Mouse (Mus musculus): ENCODE measurements around the gene Tpk1. TPM values are rescaled to one million over a fixed set of nuclear protein-coding genes. Genes with fewer than 3 reads are reported as not detected.

Gene Tpk1
- polyA plus RNA-seq, 1 experiment from 2014 or later: 5.3 TPM

DNA sequence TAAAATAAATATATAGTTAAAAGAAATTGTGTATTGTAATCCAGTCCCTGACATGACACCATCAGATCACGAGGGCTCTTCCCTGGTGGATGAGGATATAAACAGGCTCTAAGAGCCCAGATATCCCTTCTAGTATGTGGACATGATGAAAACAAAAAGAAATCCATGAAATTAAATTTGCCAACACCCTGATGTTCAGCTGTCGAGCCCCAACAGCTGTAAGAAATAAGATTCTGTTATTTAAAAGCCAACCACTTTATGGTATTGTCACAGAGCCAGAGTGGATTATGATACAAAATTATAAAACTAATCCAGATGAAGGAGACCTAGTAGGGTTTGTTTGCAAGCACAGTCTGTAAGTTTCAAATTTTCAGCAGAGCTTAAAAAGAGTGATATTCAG, 207.0 kb downstream of the Tpk1 start:
- H3K4me3 ChIP-seq (ENCODE audit: low read depth, low read length): no peak overlapping the region
- no peak overlapping the region for H3K4me2 ChIP-seq (ENCODE audit: low read depth)
- no peaks in the 10 kb centered on the region for H3K36me3 ChIP-seq (ENCODE audit: control insufficient read depth, insufficient read depth, low read length)
- 88% methylated on average over 2 of the region's 2 CpGs for WGBS
- DNase-seq (ENCODE audit: low spot score): no peak
- no peak overlapping the region for H3K9ac ChIP-seq (ENCODE audit: low read length)
- H3K27me3 ChIP-seq (ENCODE audit: control insufficient read depth, insufficient read depth, low read length): no peaks in the 10 kb centered on the region
- no peak for ATAC-seq (ENCODE audit: insufficient read depth, low FRiP score, low TSS enrichment)
- no peaks in the 10 kb centered on the region for H3K4me1 ChIP-seq (ENCODE audit: control insufficient read depth, insufficient read depth, low read length)
- H3K9me3 ChIP-seq (ENCODE audit: control insufficient read depth, low read length): no peaks in the 10 kb centered on the region
- no peak overlapping the region for H3K27ac ChIP-seq (ENCODE audit: low read depth, low read length)

DNA sequence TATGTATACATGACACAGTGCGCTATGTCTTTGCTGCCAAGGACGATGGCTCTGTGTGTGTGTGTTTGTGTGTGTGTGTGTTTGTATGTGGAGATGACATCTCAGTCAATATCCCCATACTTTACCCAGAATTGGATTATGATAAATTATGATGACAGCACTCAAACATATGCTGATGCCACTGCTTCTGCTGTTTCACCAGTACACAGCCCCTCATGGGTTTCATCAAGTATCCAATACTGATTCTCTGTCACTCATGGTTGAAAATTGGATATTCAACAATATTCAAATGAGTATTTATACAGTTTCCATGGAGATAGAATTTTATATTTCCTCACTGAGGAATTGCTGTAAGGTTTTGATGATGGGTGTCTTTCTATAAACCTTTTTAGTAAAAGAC, 208.1 kb downstream of the Tpk1 start:
- Histone ChIP-seq H3K36me3 (ENCODE audit: control insufficient read depth, insufficient read depth, low read length) (no peaks in the 10 kb centered on the region), H3K9me3 (ENCODE audit: control insufficient read depth, low read length) (no peaks in the 10 kb centered on the region), H3K4me3 (ENCODE audit: low read depth, low read length) (no peak overlapping the region), H3K27me3 (ENCODE audit: control insufficient read depth, insufficient read depth, low read length) (no peaks in the 10 kb centered on the region), H3K4me1 (ENCODE audit: control insufficient read depth, insufficient read depth, low read length) (no peaks in the 10 kb centered on the region), H3K4me2 (ENCODE audit: low read depth) (no peak overlapping the region), H3K27ac (ENCODE audit: low read depth, low read length) (no peak overlapping the region), H3K9ac (ENCODE audit: low read length) (no peak overlapping the region)
- ATAC-seq (ENCODE audit: insufficient read depth, low FRiP score, low TSS enrichment) (no peak), DNase-seq (ENCODE audit: low spot score) (no peak)
- WGBS: 96% methylated on average over 2 of the region's 2 CpGs

DNA sequence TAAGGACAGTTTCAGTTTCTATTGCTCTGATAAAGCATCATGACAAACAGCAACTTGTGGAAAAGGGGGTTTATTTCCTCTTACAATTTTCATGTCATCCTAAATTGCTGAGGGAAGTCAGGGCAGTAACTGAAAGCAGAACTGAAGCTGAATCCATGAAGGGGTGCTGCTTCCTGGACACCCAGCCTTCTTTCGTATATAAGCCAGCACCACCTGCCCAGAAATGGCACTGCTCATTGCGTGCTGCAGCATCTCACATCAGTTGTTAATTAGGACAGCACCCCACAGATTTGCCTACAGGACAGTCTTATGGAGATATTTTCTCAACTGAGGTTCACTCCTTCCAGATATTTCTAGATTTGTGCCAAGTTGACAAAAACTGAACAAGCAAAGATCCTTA, 216.6 kb downstream of the Tpk1 start:
- WGBS: 83% methylated on average over 2 of the region's 2 CpGs
- Histone ChIP-seq H3K9ac (ENCODE audit: low read length) (no peak overlapping the region), H3K9me3 (ENCODE audit: control insufficient read depth, low read length) (no peaks in the 10 kb centered on the region), H3K27ac (ENCODE audit: low read depth, low read length) (no peak overlapping the region), H3K4me3 (ENCODE audit: low read depth, low read length) (no peak overlapping the region), H3K4me1 (ENCODE audit: control insufficient read depth, insufficient read depth, low read length) (no peaks in the 10 kb centered on the region), H3K27me3 (ENCODE audit: control insufficient read depth, insufficient read depth, low read length) (no peaks in the 10 kb centered on the region), H3K4me2 (ENCODE audit: low read depth) (no peak overlapping the region), H3K36me3 (ENCODE audit: control insufficient read depth, insufficient read depth, low read length) (no peaks in the 10 kb centered on the region)
- ATAC-seq (ENCODE audit: insufficient read depth, low FRiP score, low TSS enrichment) (no peak), DNase-seq (ENCODE audit: low spot score) (no peak)

DNA sequence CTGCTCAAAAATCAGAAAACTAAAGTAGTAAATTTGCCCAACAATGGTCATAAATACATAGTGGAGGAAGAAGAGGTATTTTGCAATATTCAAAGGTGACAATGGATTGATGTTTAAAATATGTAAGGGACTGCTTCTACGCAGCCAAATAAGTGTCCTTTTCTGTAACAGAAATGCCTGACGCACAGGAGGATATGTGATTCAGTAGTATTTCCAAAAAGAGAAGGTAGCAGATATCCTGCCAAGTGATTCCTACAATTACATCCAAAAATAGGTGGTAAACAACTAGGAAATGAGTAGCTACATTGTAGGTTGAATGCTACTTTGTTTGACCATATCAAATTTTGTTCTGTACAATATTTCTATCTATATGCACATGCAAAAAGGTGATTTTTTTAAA, 220.2 kb downstream of the Tpk1 start:
- 88% methylated on average over 2 of the region's 2 CpGs for whole genome bisulfite sequencing
- Histone ChIP-seq H3K4me3 (ENCODE audit: low read depth, low read length) (no peak overlapping the region), H3K9ac (ENCODE audit: low read length) (no peak overlapping the region), H3K36me3 (ENCODE audit: control insufficient read depth, insufficient read depth, low read length) (no peaks in the 10 kb centered on the region), H3K27me3 (ENCODE audit: control insufficient read depth, insufficient read depth, low read length) (no peaks in the 10 kb centered on the region), H3K27ac (ENCODE audit: low read depth, low read length) (no peak overlapping the region), H3K4me2 (ENCODE audit: low read depth) (no peak overlapping the region), H3K9me3 (ENCODE audit: control insufficient read depth, low read length) (no peaks in the 10 kb centered on the region), H3K4me1 (ENCODE audit: control insufficient read depth, insufficient read depth, low read length) (no peaks in the 10 kb centered on the region)
- ATAC-seq (ENCODE audit: insufficient read depth, low FRiP score, low TSS enrichment) (no peak), DNase-seq (ENCODE audit: low spot score) (no peak)

DNA sequence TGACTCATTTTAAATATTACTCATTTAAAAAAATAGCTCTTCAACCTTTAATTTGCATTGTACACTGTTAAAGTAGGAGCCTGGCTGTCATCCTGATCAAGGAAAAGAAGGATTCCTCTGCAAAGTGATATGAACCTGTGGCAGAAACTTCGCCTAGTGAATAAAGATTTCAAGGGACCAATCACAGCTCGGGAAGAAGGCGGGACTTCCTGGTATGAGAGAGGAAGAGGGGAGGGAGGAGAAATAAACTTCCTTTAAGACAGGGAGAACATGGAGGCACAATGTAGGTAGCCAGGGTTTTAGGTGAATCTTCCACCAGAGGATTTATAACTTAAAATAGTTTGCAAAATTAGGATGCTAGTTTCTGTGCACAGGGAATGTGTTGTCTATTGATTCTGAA, 223.9 kb downstream of the Tpk1 start:
- H3K4me1 ChIP-seq (ENCODE audit: control insufficient read depth, insufficient read depth, low read length): no peaks in the 10 kb centered on the region
- ATAC-seq (ENCODE audit: insufficient read depth, low FRiP score, low TSS enrichment) (no peak), DNase-seq (ENCODE audit: low spot score) (no peak)
- no peak overlapping the region for H3K4me2 ChIP-seq (ENCODE audit: low read depth)
- H3K36me3 ChIP-seq (ENCODE audit: control insufficient read depth, insufficient read depth, low read length): no peaks in the 10 kb centered on the region
- no peaks in the 10 kb centered on the region for H3K27me3 ChIP-seq (ENCODE audit: control insufficient read depth, insufficient read depth, low read length)
- H3K4me3 ChIP-seq (ENCODE audit: low read depth, low read length): no peak overlapping the region
- H3K9me3 ChIP-seq (ENCODE audit: control insufficient read depth, low read length): no peaks in the 10 kb centered on the region
- no peak overlapping the region for H3K9ac ChIP-seq (ENCODE audit: low read length)
- no peak overlapping the region for H3K27ac ChIP-seq (ENCODE audit: low read depth, low read length)
- WGBS: 84% methylated on average over 3 of the region's 3 CpGs

DNA sequence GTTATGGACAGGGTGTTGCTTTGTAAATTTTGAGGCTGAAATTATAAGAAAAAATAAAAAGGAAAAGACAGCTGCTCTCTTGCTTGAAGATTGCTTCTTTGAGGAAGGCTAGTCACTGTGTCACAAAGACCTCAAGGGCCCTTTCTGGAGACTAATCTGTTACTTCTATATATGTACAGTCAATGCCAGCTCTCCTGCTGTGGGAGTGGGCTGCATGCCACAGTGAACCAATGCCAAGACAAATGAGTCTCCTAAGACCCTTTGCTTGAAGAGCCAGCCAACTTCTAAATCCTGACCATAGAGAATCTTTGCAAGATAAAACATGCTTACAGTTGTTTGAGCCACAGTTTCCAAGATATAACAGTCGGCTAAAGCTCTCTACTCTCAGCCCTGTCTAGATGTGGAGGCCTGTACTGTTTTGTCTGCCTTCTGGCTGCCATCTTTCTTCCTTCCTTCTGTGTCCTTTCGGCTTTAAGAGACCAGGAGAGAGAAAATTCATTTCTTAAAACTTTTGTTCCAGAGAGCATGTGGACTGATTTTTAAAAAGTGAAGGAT, 230.0 kb downstream of the Tpk1 start:
- no peak overlapping the region for H3K4me2 ChIP-seq (ENCODE audit: low read depth)
- DNase-seq (ENCODE audit: low spot score) (no peak), ATAC-seq (ENCODE audit: insufficient read depth, low FRiP score, low TSS enrichment) (no peak)
- WGBS: 85% methylated on average over 2 of the region's 2 CpGs
- H3K4me1 ChIP-seq (ENCODE audit: control insufficient read depth, insufficient read depth, low read length): no peaks in the 10 kb centered on the region
- no peaks in the 10 kb centered on the region for H3K36me3 ChIP-seq (ENCODE audit: control insufficient read depth, insufficient read depth, low read length)
- no peaks in the 10 kb centered on the region for H3K27me3 ChIP-seq (ENCODE audit: control insufficient read depth, insufficient read depth, low read length)
- H3K9ac ChIP-seq (ENCODE audit: low read length): no peak overlapping the region
- H3K4me3 ChIP-seq (ENCODE audit: low read depth, low read length): no peak overlapping the region
- H3K9me3 ChIP-seq (ENCODE audit: control insufficient read depth, low read length): no peaks in the 10 kb centered on the region
- H3K27ac ChIP-seq (ENCODE audit: low read depth, low read length): no peak overlapping the region

DNA sequence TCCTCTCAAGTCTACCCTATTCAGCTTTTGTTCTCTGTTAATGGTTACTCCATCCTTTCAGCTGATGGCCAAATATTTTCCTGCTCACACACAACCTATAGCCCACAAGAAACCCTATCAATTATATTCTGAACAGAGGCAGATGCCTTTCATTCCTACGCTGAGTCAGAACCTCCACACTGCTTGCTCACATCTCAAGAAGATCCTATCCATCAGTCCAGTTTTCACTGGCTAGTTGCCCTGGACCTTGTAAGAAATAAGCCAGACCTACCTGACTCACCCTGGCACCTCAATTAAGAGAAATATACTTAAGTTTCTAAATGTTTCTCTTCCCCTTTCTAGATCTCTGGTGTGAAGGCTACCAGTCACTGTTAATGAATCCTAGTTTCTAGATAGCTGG, 231.7 kb downstream of the Tpk1 start:
- DNase-seq (ENCODE audit: low spot score): no peak
- H3K4me1 ChIP-seq (ENCODE audit: control insufficient read depth, insufficient read depth, low read length): no peaks in the 10 kb centered on the region
- H3K9ac ChIP-seq (ENCODE audit: low read length): no peak overlapping the region
- H3K36me3 ChIP-seq (ENCODE audit: control insufficient read depth, insufficient read depth, low read length): no peaks in the 10 kb centered on the region
- H3K27me3 ChIP-seq (ENCODE audit: control insufficient read depth, insufficient read depth, low read length): no peaks in the 10 kb centered on the region
- H3K9me3 ChIP-seq (ENCODE audit: control insufficient read depth, low read length): no peaks in the 10 kb centered on the region
- H3K4me3 ChIP-seq (ENCODE audit: low read depth, low read length): no peak overlapping the region
- H3K27ac ChIP-seq (ENCODE audit: low read depth, low read length): no peak overlapping the region
- H3K4me2 ChIP-seq (ENCODE audit: low read depth): no peak overlapping the region
- no peak for ATAC-seq (ENCODE audit: insufficient read depth, low FRiP score, low TSS enrichment)
- WGBS: 90% methylated on average over 1 of the region's 1 CpGs

DNA sequence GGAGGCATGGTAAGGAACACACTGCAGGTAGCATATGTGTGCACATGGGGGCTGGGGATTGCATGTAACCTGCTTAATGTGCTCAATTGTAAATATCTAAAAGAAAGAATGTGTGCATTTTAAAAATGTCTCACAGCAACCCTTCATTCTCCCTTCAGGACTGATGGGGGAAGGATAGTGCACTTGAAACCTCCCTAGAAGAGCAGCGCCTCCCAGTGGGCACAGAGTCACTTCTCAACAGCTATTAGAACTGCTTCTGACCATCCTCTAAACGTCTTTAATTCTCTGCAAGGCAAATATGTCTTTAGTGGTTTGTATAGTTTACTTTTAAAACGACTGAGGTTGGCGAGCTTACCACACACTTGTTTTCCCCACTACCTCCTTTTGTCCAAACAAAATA, 241.1 kb downstream of the Tpk1 start:
- ATAC-seq (ENCODE audit: insufficient read depth, low FRiP score, low TSS enrichment): no peak
- H3K9me3 ChIP-seq (ENCODE audit: control insufficient read depth, low read length): no peaks in the 10 kb centered on the region
- no peaks in the 10 kb centered on the region for H3K36me3 ChIP-seq (ENCODE audit: control insufficient read depth, insufficient read depth, low read length)
- H3K9ac ChIP-seq (ENCODE audit: low read length): no peak overlapping the region
- no peaks in the 10 kb centered on the region for H3K27me3 ChIP-seq (ENCODE audit: control insufficient read depth, insufficient read depth, low read length)
- no peak for DNase-seq (ENCODE audit: low spot score)
- H3K4me2 ChIP-seq (ENCODE audit: low read depth): no peak overlapping the region
- no peak overlapping the region for H3K4me3 ChIP-seq (ENCODE audit: low read depth, low read length)
- WGBS: 56% methylated on average over 4 of the region's 4 CpGs
- no peaks in the 10 kb centered on the region for H3K4me1 ChIP-seq (ENCODE audit: control insufficient read depth, insufficient read depth, low read length)
- no peak overlapping the region for H3K27ac ChIP-seq (ENCODE audit: low read depth, low read length)

DNA sequence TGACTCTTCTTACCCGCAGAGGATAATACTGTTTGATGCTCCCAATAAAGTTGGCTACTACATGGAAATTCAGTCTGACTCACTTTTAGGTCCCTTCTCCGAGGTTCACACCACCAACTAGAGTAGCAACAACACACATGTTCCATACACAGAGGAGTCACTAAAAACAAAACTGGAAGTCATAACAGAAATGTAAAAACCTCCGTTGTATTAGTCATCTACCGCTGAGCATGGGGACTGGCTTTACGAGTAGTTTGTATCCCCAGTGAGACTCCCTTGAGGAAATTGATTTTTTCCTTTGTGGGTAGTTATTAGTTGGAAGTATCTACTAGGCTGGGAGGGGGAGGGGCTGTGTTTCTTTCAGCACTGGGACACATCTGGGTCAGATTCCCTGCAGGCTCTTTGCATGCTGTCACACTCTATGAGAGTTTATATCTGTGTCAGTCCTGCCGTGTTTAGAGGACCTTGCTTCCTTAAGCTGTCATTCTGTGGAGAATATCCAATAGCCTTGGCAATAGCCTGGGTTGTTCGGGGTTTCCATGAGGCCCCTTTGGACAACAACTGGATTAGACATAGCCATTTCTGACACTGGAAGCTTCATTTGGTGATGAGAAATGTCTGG, 245.6 kb downstream of the Tpk1 start:
- ATAC-seq (ENCODE audit: insufficient read depth, low FRiP score, low TSS enrichment) (no peak), DNase-seq (ENCODE audit: low spot score) (no peak)
- 81% methylated on average over 7 of the region's 7 CpGs for WGBS
- Histone ChIP-seq H3K4me1 (ENCODE audit: control insufficient read depth, insufficient read depth, low read length) (no peaks in the 10 kb centered on the region), H3K4me2 (ENCODE audit: low read depth) (no peak overlapping the region), H3K9ac (ENCODE audit: low read length) (no peak overlapping the region), H3K27ac (ENCODE audit: low read depth, low read length) (no peak overlapping the region), H3K9me3 (ENCODE audit: control insufficient read depth, low read length) (no peaks in the 10 kb centered on the region), H3K27me3 (ENCODE audit: control insufficient read depth, insufficient read depth, low read length) (no peaks in the 10 kb centered on the region), H3K4me3 (ENCODE audit: low read depth, low read length) (no peak overlapping the region), H3K36me3 (ENCODE audit: control insufficient read depth, insufficient read depth, low read length) (no peaks in the 10 kb centered on the region)
